Mouse (Mus musculus) thymus, adult 2 months (tissue): ENCODE measurements around the gene Agmo. TPM values are rescaled to one million over a fixed set of nuclear protein-coding genes. Genes with fewer than 3 reads are reported as not detected.

ENCODE experiments used
- DNase-seq: peaks from one replicate; pipeline ENCODE4 v3.0.0; 2021
- H3K27ac ChIP-seq: fragments of 200-500 bp; 2 replicates; pipeline ENCODE4 v1.5.1; 2012; ENCODE audit warnings: low read length, control low read depth; ENCODE audit not compliant: control insufficient read depth, insufficient read depth
- H3K27me3 ChIP-seq: fragments of 200-500 bp; 2 replicates; pipeline ENCODE4 v1.6.1; 2012; ENCODE audit warnings: mild to moderate bottlenecking, low read length, moderate library complexity, mixed read lengths; ENCODE audit not compliant: control insufficient read depth, insufficient read depth
- H3K36me3 ChIP-seq: fragments of 200-500 bp; 2 replicates; pipeline ENCODE4 v1.6.1; 2012; ENCODE audit warnings: mild to moderate bottlenecking, low read length, moderate library complexity; ENCODE audit not compliant: control insufficient read depth, insufficient read depth
- H3K4me1 ChIP-seq: fragments of 200-500 bp; replicated peaks from 2 replicates; pipeline ENCODE4 v1.6.1; 2012; ENCODE audit warnings: low read length; ENCODE audit not compliant: control insufficient read depth, insufficient read depth
- H3K4me3 ChIP-seq: fragments of 200-500 bp; 2 replicates; pipeline ENCODE4 v1.5.1; 2012; ENCODE audit warnings: mild to moderate bottlenecking, low read length, control low read depth, moderate library complexity; ENCODE audit not compliant: control insufficient read depth, insufficient read depth
- CTCF ChIP-seq: fragments of 200-500 bp; IDR thresholded peaks from 2 replicates; pipeline ENCODE4 v1.5.1; 2012; ENCODE audit warnings: mild to moderate bottlenecking, control low read depth, low read length, moderate library complexity, borderline replicate concordance; ENCODE audit not compliant: control insufficient read depth, poor library complexity, insufficient read depth; ENCODE audit errors: extremely low read depth
- POLR2A ChIP-seq: fragments of 200-500 bp; IDR thresholded peaks from 2 replicates; pipeline ENCODE4 v1.6.1; 2012; ENCODE audit warnings: mild to moderate bottlenecking, low read length, control low read depth, moderate library complexity; ENCODE audit not compliant: control insufficient read depth, poor library complexity, insufficient read depth; ENCODE audit errors: extremely low read depth
- WGBS: fragments of 180-500 bp; shearing (Covaris S2); methylation state at CpG from one replicate; pipeline ENCODE4 v1.1.7; 2018; 5-methylcytosine and 5-hydroxymethylcytosine counted together
- polyA plus RNA-seq: library from polyadenylated mRNA; depleted of rRNA; stranded (reverse); fragments of >200 nt; gene quantifications from 2 replicates; pipeline ENCODE4 v1.2.3, GENCODE M21; 2012

The Agmo gene
- polyA plus RNA-seq, 1 experiment: 1.3 TPM

DNA sequence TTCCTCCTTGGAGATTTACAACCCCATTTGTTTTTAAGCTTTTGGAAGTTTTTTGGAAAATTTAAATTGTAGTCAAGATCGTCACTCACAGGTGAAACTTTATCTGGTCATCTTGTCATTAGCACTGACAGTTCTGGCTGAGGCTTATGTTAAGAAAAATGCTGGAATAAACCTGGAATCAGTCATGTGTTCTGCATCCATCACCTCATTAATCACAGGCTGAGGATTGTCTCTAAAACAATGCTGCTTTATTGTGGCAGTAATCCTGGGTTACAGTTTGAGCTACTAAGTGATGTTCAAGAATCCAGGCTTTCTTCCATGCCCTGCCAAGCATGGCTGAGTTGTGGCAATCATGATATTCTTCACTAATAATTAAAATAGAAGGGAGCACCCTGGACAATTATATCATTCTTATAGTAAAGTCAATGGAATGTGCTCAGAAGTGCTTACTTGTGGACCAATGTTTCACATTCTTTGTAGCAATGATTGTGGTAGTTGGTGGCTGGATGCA, 65.6 kb downstream of the Agmo start:
- no peaks in the 10 kb centered on the region for H3K27me3 ChIP-seq
- WGBS: 84% methylated on average over 1 of the region's 1 CpGs
- H3K36me3 ChIP-seq: no peaks in the 10 kb centered on the region
- TF ChIP-seq POLR2A: no peak
- TF ChIP-seq CTCF: no peak
- no peaks in the 10 kb centered on the region for H3K4me1 ChIP-seq
- no peak overlapping the region for H3K27ac ChIP-seq
- no peak for DNase-seq
- H3K4me3 ChIP-seq: no peak overlapping the region

DNA sequence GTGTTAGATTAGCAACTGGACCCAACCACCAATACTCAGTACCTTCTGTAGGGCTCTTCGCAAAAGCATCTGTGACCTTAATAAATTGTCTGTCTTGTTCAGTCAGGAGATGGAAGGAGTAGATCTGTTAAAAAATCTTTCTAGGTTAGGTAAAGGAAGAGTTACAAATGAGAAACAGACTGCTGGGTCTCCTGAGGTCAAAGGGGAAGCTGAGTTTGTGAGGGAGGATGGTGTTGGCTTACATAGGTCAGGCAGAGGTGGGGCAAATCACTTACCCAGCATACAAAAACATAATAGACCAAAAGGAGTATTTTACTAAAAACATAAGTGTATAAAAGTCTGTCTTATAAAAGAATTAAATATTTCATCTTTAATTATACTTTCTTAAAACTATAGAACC, 69.3 kb downstream of the Agmo start:
- WGBS: 98% methylated on average over 1 of the region's 1 CpGs
- Histone ChIP-seq H3K4me1 (no peaks in the 10 kb centered on the region), H3K36me3 (no peaks in the 10 kb centered on the region), H3K27me3 (no peaks in the 10 kb centered on the region), H3K4me3 (no peak overlapping the region), H3K27ac (no peak overlapping the region)
- DNase-seq: no peak
- TF ChIP-seq CTCF (no peak), POLR2A (no peak)

GRCm38 (mm10) chr12:37322860-37323259, 81.4 kb downstream of the Agmo start:
- Histone ChIP-seq H3K27me3 (no peaks in the 10 kb centered on the region), H3K27ac (no peak overlapping the region), H3K36me3 (no peaks in the 10 kb centered on the region), H3K4me3 (no peak overlapping the region), H3K4me1 (no peaks in the 10 kb centered on the region)
- no peak for TF ChIP-seq CTCF
- TF ChIP-seq POLR2A: no peak
- DNase-seq: no peak
- WGBS: 63% methylated on average over 3 of the region's 3 CpGs

DNA sequence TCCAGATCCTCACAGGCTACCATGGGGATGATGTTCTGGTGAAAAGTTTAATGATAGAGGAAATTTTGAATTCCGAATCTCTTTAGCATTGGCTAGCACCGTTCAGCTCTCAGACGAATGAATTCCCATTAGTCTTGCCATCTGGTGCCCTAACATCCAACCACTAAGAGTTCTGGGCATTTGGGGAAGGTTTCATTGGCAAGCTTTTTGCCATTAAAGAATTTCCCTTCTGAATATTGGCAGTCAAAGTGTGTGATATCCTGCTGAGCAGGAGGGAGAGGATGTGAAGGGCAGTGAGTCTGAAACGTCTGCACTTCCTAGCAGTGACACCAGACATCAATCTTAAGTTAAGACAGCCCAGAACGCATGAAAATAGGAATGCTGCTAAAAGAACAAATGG, 93.5 kb downstream of the Agmo start:
- Histone ChIP-seq H3K27me3 (no peaks in the 10 kb centered on the region), H3K36me3 (no peaks in the 10 kb centered on the region), H3K4me3 (no peak overlapping the region), H3K4me1 (no peaks in the 10 kb centered on the region), H3K27ac (no peak overlapping the region)
- TF ChIP-seq POLR2A (no peak), CTCF (no peak)
- DNase-seq: no peak
- 76% methylated on average over 5 of the region's 5 CpGs for WGBS

DNA sequence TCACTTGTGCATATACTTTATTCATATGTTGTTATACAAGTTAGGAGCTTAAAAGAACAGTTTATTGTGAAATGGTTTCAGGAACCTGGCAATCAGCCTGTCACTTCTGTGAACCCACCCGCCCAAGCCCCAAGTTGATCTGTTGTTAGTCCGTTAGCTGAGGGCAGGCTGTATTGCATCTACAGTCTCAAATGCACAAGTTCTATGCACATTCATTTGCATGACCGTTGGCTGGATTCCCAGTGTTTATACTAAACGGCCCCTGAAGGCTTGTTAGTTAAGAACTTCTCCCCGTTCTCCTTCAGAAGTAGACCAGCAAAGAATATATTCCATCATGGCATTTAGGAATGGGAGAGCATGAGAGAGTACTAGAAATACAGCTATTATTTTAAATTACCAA, 102.8 kb downstream of the Agmo start:
- Histone ChIP-seq H3K27ac (no peak overlapping the region), H3K36me3 (no peaks in the 10 kb centered on the region), H3K27me3 (no peaks in the 10 kb centered on the region), H3K4me1 (no peaks in the 10 kb centered on the region), H3K4me3 (no peak overlapping the region)
- 91% methylated on average over 5 of the region's 5 CpGs for WGBS
- no peak for DNase-seq
- TF ChIP-seq POLR2A (no peak), CTCF (no peak)

GRCm38 (mm10) chr12:37345696-37346095, 104.3 kb downstream of the Agmo start:
- H3K4me3 ChIP-seq: no peak overlapping the region
- 85% methylated on average over 5 of the region's 5 CpGs for WGBS

DNA sequence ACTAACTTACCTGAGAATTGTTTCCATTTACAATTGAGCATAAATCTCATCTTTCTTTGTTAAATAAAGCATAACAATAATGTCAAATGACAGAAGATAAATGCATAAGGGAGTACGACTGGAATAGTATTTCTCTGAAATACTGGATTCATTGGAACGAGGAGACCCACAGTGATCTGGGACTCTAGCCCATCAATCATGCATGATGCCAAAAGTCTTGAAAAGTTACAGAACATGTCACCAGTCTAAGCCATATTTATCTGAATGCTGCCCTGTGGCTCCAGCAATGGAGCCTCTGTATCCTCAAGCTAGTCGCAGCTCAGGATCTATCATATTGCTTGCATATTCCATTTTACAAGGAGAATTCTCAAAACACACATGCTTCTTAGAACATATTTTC, 150.9 kb downstream of the Agmo start:
- Histone ChIP-seq H3K27me3 (no peaks in the 10 kb centered on the region), H3K36me3 (no peaks in the 10 kb centered on the region), H3K4me1 (no peaks in the 10 kb centered on the region), H3K27ac (no peak overlapping the region), H3K4me3 (no peak overlapping the region)
- TF ChIP-seq CTCF (no peak), POLR2A (no peak)
- 90% methylated on average over 3 of the region's 3 CpGs for whole genome bisulfite sequencing
- DNase-seq: no peak

More at GRCm38 (mm10) chr12:37345696-37346095, 104.3 kb downstream of the Agmo start:
- no peak for DNase-seq
- H3K4me1 ChIP-seq: no peaks in the 10 kb centered on the region
- no peak for TF ChIP-seq POLR2A
- no peak for TF ChIP-seq CTCF
- no peaks in the 10 kb centered on the region for H3K36me3 ChIP-seq
- H3K27ac ChIP-seq: no peak overlapping the region
- H3K27me3 ChIP-seq: no peaks in the 10 kb centered on the region
